Mouse (Mus musculus) limb, embryonic 14.5 days (tissue): ENCODE results near the gene Slc1a2. TPM values are rescaled to one million over a fixed set of nuclear protein-coding genes. Genes with fewer than 3 reads are reported as not detected.

Experiments
- ATAC-seq: fragments of 200-750 bp; cut with Nextera tagmentation; 2 replicates; pipeline ENCODE4 v1.8.0; 2017; ENCODE audit warnings: low read depth, moderate number of reproducible peaks, moderate TSS enrichment; ENCODE audit not compliant: low FRiP score
- DNase-seq: peaks from one replicate; pipeline ENCODE4 v3.0.0-alpha.2; 2015; ENCODE audit warnings: low spot score
- H3K27ac ChIP-seq: fragments of 300-500 bp; sonication (generic); replicated peaks from 2 replicates; pipeline ENCODE4 v1.5.1; 2014; ENCODE audit warnings: low read depth, mild to moderate bottlenecking, low read length, moderate library complexity, mixed read lengths
- H3K27me3 ChIP-seq: fragments of 300-500 bp; sonication (generic); 2 replicates; pipeline ENCODE4 v1.6.1; 2014; ENCODE audit warnings: low read length, mixed read lengths; ENCODE audit not compliant: control insufficient read depth, insufficient read depth
- H3K36me3 ChIP-seq: fragments of 300-500 bp; sonication (generic); 2 replicates; pipeline ENCODE4 v1.6.1; 2014; ENCODE audit warnings: mild to moderate bottlenecking, low read length, moderate library complexity, mixed read lengths; ENCODE audit not compliant: control insufficient read depth, insufficient read depth
- H3K4me1 ChIP-seq: fragments of 300-500 bp; sonication (generic); 2 replicates; pipeline ENCODE4 v1.6.1; 2014; ENCODE audit warnings: antibody characterized with exemption, low read length, mixed read lengths; ENCODE audit not compliant: control insufficient read depth, insufficient read depth
- H3K4me2 ChIP-seq: fragments of 300-500 bp; sonication (generic); replicated peaks from 2 replicates; pipeline ENCODE4 v1.6.1; 2014; ENCODE audit warnings: low read depth, mild to moderate bottlenecking, low read length, moderate library complexity; ENCODE audit not compliant: severe bottlenecking
- H3K4me3 ChIP-seq: fragments of 300-500 bp; sonication (generic); replicated peaks from 2 replicates; pipeline ENCODE4 v1.5.1; 2014; ENCODE audit warnings: low read length
- H3K9ac ChIP-seq: fragments of 300-500 bp; sonication (generic); 2 replicates; pipeline ENCODE4 v1.6.1; 2014; ENCODE audit warnings: mild to moderate bottlenecking, low read depth, low read length, moderate library complexity; ENCODE audit not compliant: severe bottlenecking
- H3K9me3 ChIP-seq: fragments of 300-500 bp; sonication (generic); 2 replicates; pipeline ENCODE4 v1.6.1; 2016; ENCODE audit warnings: low read length; ENCODE audit not compliant: control insufficient read depth
- POLR2A ChIP-seq: fragments of 200-500 bp; IDR thresholded peaks from 2 replicates; pipeline ENCODE4 v1.8.0; 2012; ENCODE audit warnings: inconsistent platforms, mild to moderate bottlenecking, moderate library complexity, borderline replicate concordance; ENCODE audit not compliant: insufficient read depth, insufficient read length; ENCODE audit errors: extremely low read depth
- WGBS: fragments of 180-500 bp; shearing (Covaris S2); extraction: QIAGEN DNeasy Blood & Tissue Kit; methylation state at CpG from one replicate; pipeline ENCODE4 v1.1.7; 2014; 5-methylcytosine and 5-hydroxymethylcytosine counted together
- polyA plus RNA-seq, 2 experiments: library from polyadenylated mRNA; depleted of rRNA in 1 of 2; stranded (reverse) in 1 of 2; unstranded in 1 of 2; fragments of >200 nt; fragmentation: Nextera tagmentation in 1 of 2; extraction: Ambion mirVana in 1 of 2; gene quantifications; 2 replicates each; pipeline versions ENCODE4 v1.2.1 to v1.2.3; 2012 to 2014

The Slc1a2 gene
- polyA plus RNA-seq (2012; rRNA removed) (1.6 and 2.0 TPM in 2 replicates), polyA plus RNA-seq (2014; fragmentation: Nextera tagmentation; extraction: Ambion mirVana) (0.89 and 1.6 TPM in 2 replicates)

DNA sequence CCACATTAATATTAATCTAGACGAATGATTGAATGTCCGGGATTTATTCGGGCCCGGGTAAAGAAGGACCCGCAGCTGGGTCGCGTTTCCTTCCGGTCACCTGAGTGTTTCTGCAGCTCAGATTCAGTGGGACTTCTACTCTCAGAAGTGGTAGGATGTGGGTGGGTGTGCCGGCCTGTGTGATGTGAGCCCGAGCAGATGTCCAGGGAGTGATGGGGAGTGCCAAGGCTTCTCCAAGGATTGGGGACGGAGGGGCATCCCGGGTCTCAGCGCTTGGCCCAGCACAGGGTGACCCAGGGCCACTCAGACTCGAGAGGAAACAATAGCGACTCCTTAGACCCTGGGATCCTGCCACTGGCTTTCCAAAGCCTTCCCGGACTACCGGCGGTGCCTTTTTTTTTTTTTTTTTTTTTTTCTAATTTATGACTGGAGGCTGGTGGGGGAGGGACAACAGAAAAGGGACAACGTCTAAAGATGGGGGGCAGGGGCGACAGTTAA lies at the start of gene Slc1a2:
Gene Slc1a2, plus strand, starts transcription at position 497 of the 498 bp plus-strand sequence.
- Histone ChIP-seq H3K4me1 (peaks cover 11% of the 10 kb centered on the region), H3K27me3 (peaks cover 44% of the 10 kb centered on the region), H3K9me3 (no peaks in the 10 kb centered on the region), H3K4me2 (peak within 1 kb of the TSS; percentile 97), H3K27ac (no peak within 1 kb of the TSS), H3K9ac (peak within 1 kb of the TSS; percentile 58), H3K36me3 (no peaks in the 10 kb centered on the region), H3K4me3 (peak within 1 kb of the TSS; percentile 66)
- ATAC-seq (no peak), DNase-seq (no peak)
- TF ChIP-seq POLR2A, result no peak
- under 1% methylated on average over 20 of the region's 20 CpGs for WGBS

DNA sequence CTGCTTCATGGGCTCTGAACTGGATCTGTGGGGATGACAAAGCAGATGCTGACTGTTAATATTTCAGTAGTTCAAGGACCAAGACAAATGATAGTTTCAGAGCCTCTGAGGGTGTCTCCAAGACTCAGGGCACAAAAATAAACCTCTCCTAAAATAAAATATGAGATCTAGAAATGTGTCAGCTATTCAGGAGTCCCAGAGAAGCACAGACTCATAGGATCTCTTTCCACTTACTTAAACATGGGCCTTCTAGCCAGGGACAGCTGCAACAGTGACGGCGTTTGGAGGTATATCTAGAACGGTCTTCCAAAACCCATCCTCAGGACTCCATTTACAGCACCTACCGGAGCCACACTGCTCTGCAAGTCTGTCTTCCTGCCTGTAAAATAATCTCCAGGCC lies 48.0 kb upstream of the Slc1a2 start:
- ATAC-seq (no peak), DNase-seq (no peak)
- H3K36me3 ChIP-seq, result no peaks in the 10 kb centered on the region; the same call in 1 of the 2 replicates
- no peaks in the 10 kb centered on the region for H3K4me1 ChIP-seq
- H3K4me3 ChIP-seq, result no peak overlapping the region
- H3K9me3 ChIP-seq, result no peaks in the 10 kb centered on the region
- WGBS, result 90% methylated on average over 4 of the region's 4 CpGs
- no peak overlapping the region for H3K4me2 ChIP-seq
- H3K27ac ChIP-seq, result no peak overlapping the region
- no peaks in the 10 kb centered on the region for H3K27me3 ChIP-seq
- H3K9ac ChIP-seq, result no peak overlapping the region
- TF ChIP-seq POLR2A, result no peak

DNA sequence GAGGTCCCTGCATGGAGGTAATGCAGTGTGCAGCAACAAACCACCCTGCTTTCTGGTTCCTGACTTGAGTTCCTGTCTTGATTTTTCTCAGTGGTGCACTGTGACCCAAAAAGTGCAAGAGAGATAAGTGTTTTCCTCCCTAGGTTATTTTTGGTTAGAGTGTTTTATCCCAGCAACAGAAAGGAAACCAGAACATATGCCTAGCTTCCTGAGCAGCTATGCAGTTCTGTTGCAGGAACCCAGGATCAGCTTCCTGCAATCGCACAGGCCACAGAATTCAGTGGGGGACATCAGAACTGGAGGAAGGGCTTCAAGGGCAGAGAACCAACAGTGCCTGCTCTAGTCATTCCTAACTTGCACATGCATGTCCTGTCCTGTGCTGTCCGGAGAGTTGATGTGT lies 41.8 kb upstream of the Slc1a2 start:
- Histone ChIP-seq H3K9me3 (no peaks in the 10 kb centered on the region), H3K4me1 (no peaks in the 10 kb centered on the region), H3K9ac (no peak overlapping the region), H3K27me3 (no peaks in the 10 kb centered on the region), H3K4me2 (no peak overlapping the region), H3K36me3 (no peaks in the 10 kb centered on the region), H3K4me3 (no peak overlapping the region), H3K27ac (no peak overlapping the region)
- no peak for TF ChIP-seq POLR2A
- no peak for DNase-seq
- WGBS, result 77% methylated on average over 2 of the region's 2 CpGs
- no peak for ATAC-seq

DNA sequence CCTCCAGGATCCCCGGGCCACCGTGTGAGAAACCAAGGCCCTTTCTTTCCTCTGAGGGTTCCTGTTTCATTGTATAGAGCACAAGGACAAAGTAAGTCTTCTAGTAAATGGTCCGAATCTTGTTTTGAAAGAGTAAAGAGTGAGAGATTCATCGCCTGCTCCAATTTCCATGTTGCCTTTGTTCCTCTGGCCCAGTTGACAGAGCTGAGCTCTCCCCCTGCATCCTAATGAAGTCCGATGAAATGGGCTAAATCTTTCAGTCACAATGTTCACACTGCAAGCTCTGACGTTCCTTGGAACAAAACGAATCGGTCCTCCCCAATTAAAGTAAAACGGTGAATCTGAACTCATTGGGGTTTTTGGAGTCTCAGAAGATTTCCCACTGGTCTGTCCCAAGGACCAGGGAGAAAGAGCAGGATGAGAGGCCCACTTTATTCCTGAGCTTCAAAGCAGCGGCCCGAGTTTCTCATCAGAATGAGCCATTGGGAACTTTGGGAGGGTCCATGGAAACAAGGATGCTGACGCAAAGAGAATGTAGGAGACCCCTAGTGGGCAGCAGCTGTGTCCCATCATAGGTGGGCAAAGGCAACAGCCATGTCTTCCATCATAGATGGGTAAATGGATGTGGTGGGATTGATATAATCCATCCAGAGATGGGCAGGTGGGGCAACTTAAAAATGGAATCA lies 37.6 kb upstream of the Slc1a2 start:
- WGBS, result 83% methylated on average over 12 of the region's 12 CpGs
- ATAC-seq (no peak), DNase-seq (no peak)
- no peak overlapping the region for H3K27ac ChIP-seq
- no peaks in the 10 kb centered on the region for H3K9me3 ChIP-seq
- H3K36me3 ChIP-seq, result no peaks in the 10 kb centered on the region
- no peaks in the 10 kb centered on the region for H3K27me3 ChIP-seq
- no peak for TF ChIP-seq POLR2A
- H3K4me3 ChIP-seq, result no peak overlapping the region
- no peak overlapping the region for H3K9ac ChIP-seq
- H3K4me2 ChIP-seq, result no peak overlapping the region
- no peaks in the 10 kb centered on the region for H3K4me1 ChIP-seq

DNA sequence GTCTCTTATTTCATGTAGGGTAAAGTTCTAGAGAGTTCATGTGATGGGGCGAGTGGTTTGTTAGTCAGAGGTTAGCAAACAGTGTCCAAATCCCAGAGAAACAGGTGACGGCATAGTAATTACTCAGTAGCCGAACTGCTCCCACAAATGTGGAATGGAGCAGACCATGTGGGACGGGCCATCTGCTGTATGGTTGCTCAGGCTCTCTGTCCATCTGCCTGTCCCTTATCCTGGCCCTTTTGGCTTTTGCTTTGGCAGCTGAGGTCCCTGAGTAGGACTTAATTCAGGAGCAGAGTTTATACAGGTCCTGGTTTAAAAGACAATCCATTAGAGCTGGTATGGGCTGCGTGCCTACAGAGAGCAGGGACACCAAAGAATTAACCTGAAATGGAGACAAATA lies 36.3 kb upstream of the Slc1a2 start:
- WGBS, result 77% methylated on average over 5 of the region's 5 CpGs
- no peak overlapping the region for H3K27ac ChIP-seq

DNA sequence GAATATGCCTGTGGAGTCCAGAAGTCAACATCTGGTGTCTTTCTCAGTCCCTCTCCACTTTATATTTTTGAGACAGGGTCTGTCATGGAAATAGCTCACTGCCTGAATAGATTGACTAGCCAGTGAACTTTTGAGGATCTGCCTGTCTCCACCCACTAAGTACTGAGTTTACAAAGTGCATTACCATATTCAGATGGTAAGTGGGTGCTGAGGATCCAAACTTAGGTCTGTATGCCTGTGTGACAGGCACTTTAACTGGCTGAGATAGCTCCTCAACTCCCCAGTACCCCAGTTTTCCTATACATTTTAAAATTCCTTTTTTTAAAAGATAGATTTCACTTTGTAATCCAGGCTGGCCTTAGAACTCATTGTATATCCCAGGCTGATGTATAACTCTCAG lies 35.5 kb upstream of the Slc1a2 start:
- Histone ChIP-seq H3K27ac (no peak overlapping the region), H3K27me3 (no peaks in the 10 kb centered on the region), H3K9ac (no peak overlapping the region), H3K4me1 (no peaks in the 10 kb centered on the region), H3K4me3 (no peak overlapping the region), H3K9me3 (no peaks in the 10 kb centered on the region), H3K36me3 (no peaks in the 10 kb centered on the region), H3K4me2 (no peak overlapping the region)
- no peak for TF ChIP-seq POLR2A
- DNase-seq (no peak), ATAC-seq (no peak)

More for the DNA sequence above, 36.3 kb upstream of the Slc1a2 start:
- DNase-seq (no peak), ATAC-seq (no peak)
- Histone ChIP-seq H3K9ac (no peak overlapping the region), H3K27me3 (no peaks in the 10 kb centered on the region), H3K4me3 (no peak overlapping the region), H3K9me3 (no peaks in the 10 kb centered on the region), H3K36me3 (no peaks in the 10 kb centered on the region), H3K4me2 (no peak overlapping the region), H3K4me1 (no peaks in the 10 kb centered on the region)
- no peak for TF ChIP-seq POLR2A
